Mouse (Mus musculus) inflammation-experienced regulatory T-cells, adult 16 weeks (primary cell): Measurements from ENCODE around the gene Emcn. TPM values are rescaled to one million over a fixed set of nuclear protein-coding genes. Genes with fewer than 3 reads are reported as not detected.

Experiments used
- polyA plus RNA-seq: library from polyadenylated mRNA; unstranded; fragments of 100-300 nt; shearing (Covaris generic); gene quantifications from one replicate; pipeline ENCODE4 v1.2.1, GENCODE M21; 2017

The Emcn gene
- not detected for polyA plus RNA-seq

GRCm38 (mm10) chr3:137340938-137341337, at the start of gene Emcn:
Gene Emcn (plus strand): TSS chr3:137341067.

